Mouse (Mus musculus): ENCODE results near the gene Fgd2. TPM values are rescaled to one million over a fixed set of nuclear protein-coding genes. Genes with fewer than 3 reads are reported as not detected.
A peak's percentile ranks its signal among the peaks of the same experiment; 100 is the strongest.
"Not testable (repeated sequence)": the region's sequence is repeated elsewhere in the genome, so short reads cannot be mapped to it uniquely, and the experiment has no call there.

Gene Fgd2
- total RNA-seq (2021): 1 to 10 TPM; 2.1 to 2.8 TPM

- DNase-seq: no peak
Observed at GRCm38 (mm10) chr17:29360761-29361221, at the start of gene Fgd2. Gene Fgd2, plus strand, starts transcription at chr17:29360914.

GRCm38 (mm10) chr17:29311602-29312001 lies 49.1 kb upstream of the Fgd2 start:
- no peak for DNase-seq

GRCm38 (mm10) chr17:29312082-29312481 lies 48.6 kb upstream of the Fgd2 start:
- no peak for DNase-seq

- no peak for DNase-seq
Observed at GRCm38 (mm10) chr17:29313300-29313699, 47.4 kb upstream of the Fgd2 start.

GRCm38 (mm10) chr17:29315672-29316465 lies 44.8 kb upstream of the Fgd2 start:
- no peak for DNase-seq

- DNase-seq: no peak
Observed at GRCm38 (mm10) chr17:29316891-29317290, 43.8 kb upstream of the Fgd2 start.

DNA sequence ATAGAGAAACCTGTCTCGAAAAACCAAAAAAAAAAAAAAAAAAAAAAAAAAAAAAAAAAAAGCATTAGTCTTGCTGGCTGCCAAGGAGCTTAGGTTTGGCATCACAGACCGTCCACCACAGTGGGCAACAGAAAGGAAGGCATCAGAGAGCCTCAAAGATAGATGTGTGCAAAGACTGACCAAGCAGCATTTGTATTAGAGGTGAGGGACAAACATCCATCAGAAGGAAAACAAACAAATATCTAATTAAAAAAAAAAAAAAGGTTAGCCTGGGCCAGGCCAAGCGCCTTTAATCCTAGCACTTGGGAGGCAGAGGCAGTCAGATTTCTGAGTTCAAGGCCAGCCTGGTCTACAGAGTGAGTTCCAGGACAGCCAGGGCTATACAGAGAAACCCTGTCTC lies 43.3 kb upstream of the Fgd2 start, which contains the start of gene Pi16:
Gene Pi16 (plus strand): TSS at position 301 of the 400 bp plus-strand sequence.
- not testable (repeated sequence) for DNase-seq

- no peak for DNase-seq
Observed at GRCm38 (mm10) chr17:29318731-29319250, 41.9 kb upstream of the Fgd2 start.

GRCm38 (mm10) chr17:29319476-29319875 lies 41.2 kb upstream of the Fgd2 start:
- DNase-seq: no peak

- no peak for DNase-seq
Observed at GRCm38 (mm10) chr17:29319881-29320639, 40.7 kb upstream of the Fgd2 start.

DNA sequence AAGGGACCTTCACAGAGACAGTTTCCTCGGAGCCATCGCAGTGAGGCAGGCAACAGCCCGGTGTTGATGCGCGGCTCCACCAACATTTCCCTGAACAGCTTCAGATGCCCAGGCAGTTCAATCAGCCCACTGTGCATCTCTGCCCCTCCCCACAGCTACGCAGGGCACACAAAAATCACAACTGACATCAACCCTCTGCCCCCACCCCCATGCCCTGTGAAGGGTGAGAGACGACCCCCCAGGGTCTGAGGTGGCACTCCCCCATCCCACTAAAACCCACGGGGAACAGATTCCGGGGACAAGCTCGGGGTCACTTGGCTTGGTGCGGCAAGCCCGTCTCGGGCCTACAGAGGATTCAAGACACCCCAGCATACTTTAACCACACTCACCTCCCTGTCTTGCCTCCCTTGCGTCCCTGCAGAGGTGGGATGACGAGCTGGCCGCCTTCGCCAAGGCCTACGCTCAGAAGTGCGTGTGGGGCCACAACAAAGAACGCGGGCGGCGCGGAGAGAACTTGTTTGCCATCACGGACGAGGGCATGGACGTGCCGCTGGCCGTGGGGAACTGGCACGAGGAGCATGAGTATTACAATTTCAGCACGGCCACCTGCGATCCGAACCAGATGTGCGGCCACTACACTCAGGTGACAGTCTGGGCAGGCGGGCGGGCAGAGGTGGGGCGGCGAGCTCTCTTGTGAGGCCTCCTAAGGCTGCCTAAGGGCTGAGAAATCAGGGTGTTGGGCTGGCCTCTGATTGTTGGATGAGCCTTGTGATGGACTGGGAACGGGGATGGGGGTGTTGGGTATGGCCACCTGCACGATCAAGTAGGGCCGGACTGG lies 38.7 kb upstream of the Fgd2 start:
- no peak for DNase-seq

DNA sequence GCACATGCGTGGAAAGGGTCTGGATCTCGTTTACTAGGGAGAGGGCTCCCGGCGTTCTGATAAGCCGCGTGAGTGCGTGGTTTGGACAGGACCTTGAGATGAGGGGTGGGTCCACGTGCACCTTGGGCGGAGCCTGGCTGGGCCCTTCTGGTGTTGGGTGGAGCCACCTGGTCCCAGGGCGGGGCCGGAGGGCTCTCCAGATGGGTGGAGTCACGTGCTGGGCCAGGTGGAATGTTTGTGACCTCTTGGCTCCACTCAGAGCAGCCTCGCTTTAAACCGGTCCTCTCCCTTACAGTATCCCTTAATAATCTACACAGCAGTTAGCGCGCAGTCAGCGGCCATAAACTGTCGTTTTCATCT lies 38.1 kb upstream of the Fgd2 start:
- no peak for DNase-seq

DNA sequence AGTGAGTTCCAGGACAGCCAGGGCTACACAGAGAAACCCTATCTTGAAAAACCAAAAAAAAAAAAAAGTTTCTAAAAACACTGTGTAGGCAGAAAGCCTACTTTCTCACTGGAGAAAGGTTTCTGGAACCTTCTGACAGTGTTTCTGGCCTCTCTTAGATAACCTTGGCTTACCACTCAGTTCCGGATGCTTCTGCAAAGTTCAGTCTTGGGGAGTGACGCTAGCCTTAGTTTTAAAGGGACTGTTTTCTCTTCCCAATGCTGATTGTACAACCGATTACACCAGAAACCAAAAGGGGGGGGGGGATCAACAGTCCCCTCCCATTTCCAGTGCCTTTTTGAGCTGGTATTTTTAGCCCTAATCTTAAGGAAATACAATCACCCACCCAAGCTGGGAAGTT lies 37.1 kb upstream of the Fgd2 start:
- DNase-seq: no peak

- no peak for DNase-seq
Observed at GRCm38 (mm10) chr17:29325831-29326230, 34.9 kb upstream of the Fgd2 start.

- peak; percentile 64 for DNase-seq
Observed at GRCm38 (mm10) chr17:29326531-29327529, 33.9 kb upstream of the Fgd2 start.

- DNase-seq: no peak
Observed at GRCm38 (mm10) chr17:29327691-29328090, 33.0 kb upstream of the Fgd2 start.

- DNase-seq: no peak
Observed at GRCm38 (mm10) chr17:29330221-29330620, 30.5 kb upstream of the Fgd2 start.

- DNase-seq: no peak
Observed at GRCm38 (mm10) chr17:29330671-29331410, 29.9 kb upstream of the Fgd2 start.

- no peak for DNase-seq
Observed at GRCm38 (mm10) chr17:29332186-29332685, 28.5 kb upstream of the Fgd2 start.
